Mouse (Mus musculus): Measurements from ENCODE around the gene Cnksr1.

Cnksr1 gene

GRCm38 (mm10) chr4:134203340-134203896 is 34.8 kb downstream of the Cnksr1 start:
- DNase-seq (ENCODE audit: low spot score in 2 of 2), result no peak

- no peak for DNase-seq (ENCODE audit: low spot score in 2 of 2)
Measured at GRCm38 (mm10) chr4:134202904-134203303, 35.3 kb downstream of the Cnksr1 start, which contains the start of gene Gm7534. TSS of gene Gm7534 (minus strand) at chr4:134203004.

- no peak for DNase-seq (ENCODE audit: low spot score in 2 of 2)
Measured at GRCm38 (mm10) chr4:134199371-134199770, 38.8 kb downstream of the Cnksr1 start.

- DNase-seq (ENCODE audit: low spot score in 2 of 2), result no peak
Measured at GRCm38 (mm10) chr4:134186268-134186667, 51.9 kb downstream of the Cnksr1 start.

GRCm38 (mm10) chr4:134185569-134185968 is 52.6 kb downstream of the Cnksr1 start:
- no peak for DNase-seq (ENCODE audit: low spot score in 2 of 2)

- DNase-seq (ENCODE audit: low spot score in 2 of 2), result no peak
Measured at GRCm38 (mm10) chr4:134183711-134184110, 54.5 kb downstream of the Cnksr1 start.

GRCm38 (mm10) chr4:134181825-134182224 is 56.4 kb downstream of the Cnksr1 start:
- no peak for DNase-seq (ENCODE audit: low spot score in 2 of 2)

GRCm38 (mm10) chr4:134181112-134181511 is 57.1 kb downstream of the Cnksr1 start:
- DNase-seq (ENCODE audit: low spot score in 2 of 2), result no peak

All from left cerebral cortex, adult 9 months (tissue).